Mouse (Mus musculus) limb, embryonic 12.5 days (tissue): Measurements from ENCODE around the gene Zfp488. TPM values are rescaled to one million over a fixed set of nuclear protein-coding genes. Genes with fewer than 3 reads are reported as not detected.

Experiments used
- ATAC-seq: fragments of 200-750 bp; cut with Nextera tagmentation; 2 replicates; pipeline ENCODE4 v1.8.0; 2017; ENCODE audit warnings: low read depth, moderate TSS enrichment; ENCODE audit not compliant: insufficient number of reproducible peaks, insufficient read depth, low FRiP score, low TSS enrichment
- H3K27ac ChIP-seq: fragments of 300-500 bp; sonication (generic); 2 replicates; pipeline ENCODE4 v1.5.1; 2016; ENCODE audit warnings: mild to moderate bottlenecking, moderate library complexity
- H3K27me3 ChIP-seq: fragments of 300-500 bp; sonication (generic); 2 replicates; pipeline ENCODE4 v1.6.1; 2016; ENCODE audit warnings: mild to moderate bottlenecking, moderate library complexity
- H3K36me3 ChIP-seq: fragments of 300-500 bp; sonication (generic); 2 replicates; pipeline ENCODE4 v1.6.1; 2016; ENCODE audit warnings: mild to moderate bottlenecking, moderate library complexity
- H3K4me1 ChIP-seq: fragments of 300-500 bp; sonication (generic); replicated peaks from 2 replicates; pipeline ENCODE4 v1.6.1; 2016
- H3K4me2 ChIP-seq: fragments of 300-500 bp; sonication (generic); 2 replicates; pipeline ENCODE4 v1.6.1; 2016; ENCODE audit warnings: mild to moderate bottlenecking, moderate library complexity
- H3K4me3 ChIP-seq: fragments of 300-500 bp; sonication (generic); replicated peaks from 2 replicates; pipeline ENCODE4 v1.5.1; 2016; ENCODE audit warnings: mild to moderate bottlenecking
- H3K9ac ChIP-seq: fragments of 300-500 bp; sonication (generic); replicated peaks from 2 replicates; pipeline ENCODE4 v1.6.1; 2016; ENCODE audit warnings: mild to moderate bottlenecking, moderate library complexity
- H3K9me3 ChIP-seq: fragments of 300-500 bp; sonication (generic); 2 replicates; pipeline ENCODE4 v1.6.1; 2016; ENCODE audit warnings: mild to moderate bottlenecking, moderate library complexity
- WGBS: fragments of 180-500 bp; shearing (Covaris S2); methylation state at CpG from one replicate; pipeline ENCODE4 v1.1.7; 2016; 5-methylcytosine and 5-hydroxymethylcytosine counted together
- polyA plus RNA-seq: library from polyadenylated mRNA; unstranded; fragments of >200 nt; fragmentation: Nextera tagmentation; extraction: Ambion mirVana; gene quantifications from 2 replicates; pipeline ENCODE4 v1.2.1, GENCODE M21; 2016

Zfp488 gene
- polyA plus RNA-seq, 1 experiment from 2014 or later = 0.18 TPM

DNA sequence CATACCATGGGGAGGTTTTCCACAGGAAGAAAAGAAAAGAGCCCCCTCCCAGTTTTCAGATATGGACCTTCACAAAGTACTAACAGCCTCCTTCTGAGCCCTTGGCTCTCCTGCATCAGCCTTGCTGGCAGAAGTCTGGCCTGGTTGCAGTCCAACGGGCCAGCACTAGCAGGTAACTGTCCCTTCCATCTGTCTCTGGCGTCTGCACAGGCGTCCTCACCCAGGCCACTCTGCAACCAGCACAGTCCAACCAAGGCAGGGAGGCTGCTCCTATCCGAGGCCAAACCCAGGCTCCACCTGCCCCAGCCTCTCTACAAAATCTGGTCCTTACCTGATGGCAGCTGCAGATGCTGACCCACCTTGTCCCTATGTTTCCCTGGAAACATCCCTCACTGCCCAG, 13.4 kb upstream of the Zfp488 start:
- H3K4me1 ChIP-seq = 0 out of 2 replicates have a peak, but pooled peaks cover under 1% of the 10 kb centered on the region
- no peak overlapping the region for H3K9ac ChIP-seq
- H3K4me3 ChIP-seq = no peak overlapping the region
- H3K36me3 ChIP-seq = no peaks in the 10 kb centered on the region
- no peak overlapping the region for H3K4me2 ChIP-seq
- no peaks in the 10 kb centered on the region for H3K9me3 ChIP-seq
- ATAC-seq = no peak
- H3K27ac ChIP-seq = no peak overlapping the region
- peaks cover 16% of the 10 kb centered on the region for H3K27me3 ChIP-seq
- WGBS = 71% methylated on average over 4 of the region's 4 CpGs

DNA sequence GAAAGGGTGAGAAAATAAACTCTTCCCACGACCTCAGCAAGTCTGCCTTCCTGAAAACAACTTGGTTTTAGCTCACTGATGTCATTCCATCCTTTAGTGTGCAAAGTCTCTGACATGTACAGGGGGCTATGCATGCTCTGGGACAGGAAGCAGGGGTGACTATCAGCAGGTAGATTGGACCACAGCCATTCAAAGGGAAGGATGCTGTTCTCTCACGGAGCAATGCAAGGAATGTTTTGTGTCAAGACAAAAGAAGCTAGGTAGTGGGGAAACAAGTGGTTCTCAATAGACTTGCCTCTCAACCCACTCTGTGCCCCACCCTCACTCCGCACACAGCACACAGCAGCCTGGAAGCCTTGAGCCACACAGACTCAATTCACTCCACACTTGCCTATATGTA, 10.6 kb upstream of the Zfp488 start:
- Histone ChIP-seq H3K4me2 (no peak overlapping the region), H3K4me1 (no peaks in the 10 kb centered on the region), H3K4me3 (no peak overlapping the region), H3K36me3 (no peaks in the 10 kb centered on the region), H3K9ac (no peak overlapping the region), H3K27ac (no peak overlapping the region), H3K27me3 (peaks cover 16% of the 10 kb centered on the region), H3K9me3 (no peaks in the 10 kb centered on the region)
- WGBS = 63% methylated on average over 3 of the region's 3 CpGs
- ATAC-seq = no peak

DNA sequence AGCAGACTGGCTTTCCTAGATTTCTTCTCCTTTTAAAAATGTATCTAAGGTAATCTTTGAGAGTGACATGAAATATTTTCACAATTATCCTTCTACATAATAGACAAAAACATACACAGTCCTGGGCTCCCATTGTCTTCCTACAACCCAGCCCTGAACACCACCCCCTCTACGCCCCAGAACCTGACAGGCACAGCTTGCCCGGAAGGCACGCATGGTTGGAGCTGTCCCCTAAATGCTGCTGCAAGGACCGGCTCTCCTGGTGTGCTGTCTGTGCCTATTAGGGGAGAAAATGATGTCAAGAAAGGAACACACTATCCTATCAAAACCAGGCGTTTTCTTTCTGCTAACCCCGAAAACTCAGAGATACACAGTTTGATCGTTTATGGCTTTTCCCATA, 816 bp downstream of the Zfp488 start:
- Histone ChIP-seq H3K9me3 (no peaks in the 10 kb centered on the region), H3K36me3 (no peaks in the 10 kb centered on the region), H3K27ac (no peak overlapping the region), H3K27me3 (peaks cover 40% of the 10 kb centered on the region), H3K4me1 (peaks cover 11% of the 10 kb centered on the region), H3K4me3 (no peak overlapping the region), H3K4me2 (peak overlapping the region; percentile 77), H3K9ac (no peak overlapping the region)
- no peak for ATAC-seq
- 14% methylated on average over 7 of the region's 7 CpGs for WGBS

DNA sequence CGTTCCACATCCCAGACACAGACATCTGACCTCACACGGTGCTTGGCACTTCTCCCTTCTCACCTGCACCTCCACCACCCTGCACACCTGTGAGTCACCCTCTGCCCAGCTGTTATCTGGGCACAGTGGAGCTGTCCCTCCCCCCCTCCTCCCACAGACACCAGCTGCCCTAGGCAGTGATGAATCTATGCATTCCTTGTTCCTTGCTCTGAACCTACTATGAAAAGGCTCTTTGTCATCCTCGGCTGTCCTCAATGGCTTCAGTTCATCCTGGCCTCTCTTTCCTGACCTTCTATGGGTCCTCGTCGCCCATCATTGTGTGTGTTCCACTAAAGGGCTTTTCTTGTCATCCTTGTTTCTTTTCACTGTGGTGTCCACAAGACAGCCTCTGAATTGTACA, 3.8 kb downstream of the Zfp488 start:
- Histone ChIP-seq H3K4me2 (no peak overlapping the region), H3K27me3 (peaks cover 44% of the 10 kb centered on the region)
- no peak for ATAC-seq

DNA sequence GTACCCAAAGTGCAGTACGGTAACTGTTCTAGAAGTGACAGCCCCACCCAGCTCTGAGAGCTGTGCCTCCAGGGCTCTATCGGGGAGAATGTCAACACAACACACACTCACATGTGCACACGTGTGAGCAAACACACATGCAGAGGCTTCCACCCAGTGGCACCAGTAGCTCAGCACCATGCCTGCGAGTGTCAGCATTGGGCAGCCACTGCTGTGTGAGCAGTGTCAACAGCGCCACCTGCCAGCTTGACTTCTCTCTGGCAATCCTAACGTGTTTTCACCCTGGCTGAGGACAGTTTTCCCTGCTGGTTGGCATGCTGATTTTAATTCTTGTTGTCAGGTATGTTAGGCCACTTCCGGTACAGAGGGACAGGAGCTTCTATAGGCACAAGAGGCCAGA, 5.9 kb downstream of the Zfp488 start:
- H3K9ac ChIP-seq = no peak overlapping the region
- ATAC-seq = no peak
- H3K9me3 ChIP-seq = no peaks in the 10 kb centered on the region
- peaks cover 23% of the 10 kb centered on the region for H3K27me3 ChIP-seq
- peaks cover under 1% of the 10 kb centered on the region; the same call in 1 of the 2 replicates for H3K4me1 ChIP-seq
- no peak overlapping the region for H3K27ac ChIP-seq
- H3K4me3 ChIP-seq = no peak overlapping the region
- no peaks in the 10 kb centered on the region for H3K36me3 ChIP-seq
- 47% methylated on average over 7 of the region's 7 CpGs for WGBS
- no peak overlapping the region for H3K4me2 ChIP-seq

More for the DNA sequence above, 3.8 kb downstream of the Zfp488 start:
- Histone ChIP-seq H3K4me1 (peaks cover 11% of the 10 kb centered on the region), H3K9me3 (no peaks in the 10 kb centered on the region), H3K36me3 (no peaks in the 10 kb centered on the region), H3K9ac (no peak overlapping the region), H3K4me3 (no peak overlapping the region), H3K27ac (no peak overlapping the region)
- WGBS = 80% methylated on average over 5 of the region's 5 CpGs

DNA sequence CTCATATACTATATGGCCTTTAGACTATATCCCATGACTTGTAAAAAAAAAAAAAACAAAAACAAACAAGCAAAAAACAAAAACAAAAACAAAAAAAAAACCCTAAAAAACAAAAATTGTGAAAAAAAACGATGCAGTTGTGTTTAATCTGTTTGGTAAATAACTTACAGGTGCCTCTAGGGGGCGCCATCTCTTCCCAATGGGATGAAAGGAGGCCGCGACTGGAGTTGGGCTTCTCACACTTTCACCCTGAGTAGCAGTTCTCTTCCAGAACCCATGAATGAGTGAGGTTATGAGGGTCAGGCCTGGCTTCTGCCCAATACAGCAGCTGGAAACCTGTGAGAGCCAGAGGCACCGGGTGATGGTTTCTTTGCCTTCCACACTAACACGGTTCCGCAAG, 12.9 kb downstream of the Zfp488 start:
- Histone ChIP-seq H3K27me3 (no peaks in the 10 kb centered on the region; the same call in 1 of the 2 replicates), H3K4me1 (no peaks in the 10 kb centered on the region), H3K4me2 (no peak overlapping the region), H3K4me3 (no peak overlapping the region), H3K27ac (no peak overlapping the region), H3K36me3 (no peaks in the 10 kb centered on the region), H3K9ac (no peak overlapping the region), H3K9me3 (no peaks in the 10 kb centered on the region)
- ATAC-seq = no peak
- WGBS = 63% methylated on average over 7 of the region's 7 CpGs

DNA sequence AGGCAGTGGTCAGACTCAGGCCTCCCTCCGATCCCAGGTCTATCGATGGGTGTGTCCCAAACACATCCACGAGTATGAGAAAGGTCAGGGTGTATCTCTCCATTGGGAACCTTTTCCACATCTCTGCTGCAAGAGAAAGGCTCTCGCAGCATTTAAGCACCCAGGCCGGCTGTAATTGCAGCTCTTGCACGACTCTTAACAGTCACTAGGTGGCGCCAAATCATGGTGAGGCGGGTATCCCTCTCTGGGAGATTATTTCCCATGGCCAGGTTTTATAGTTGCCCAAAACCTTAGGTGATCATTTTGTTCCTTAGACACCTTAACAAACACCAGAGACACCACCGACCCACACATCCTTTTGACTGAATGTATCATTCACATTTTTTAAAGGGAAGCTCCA, 19.2 kb downstream of the Zfp488 start:
- Histone ChIP-seq H3K36me3 (no peaks in the 10 kb centered on the region), H3K4me2 (no peak overlapping the region)

DNA sequence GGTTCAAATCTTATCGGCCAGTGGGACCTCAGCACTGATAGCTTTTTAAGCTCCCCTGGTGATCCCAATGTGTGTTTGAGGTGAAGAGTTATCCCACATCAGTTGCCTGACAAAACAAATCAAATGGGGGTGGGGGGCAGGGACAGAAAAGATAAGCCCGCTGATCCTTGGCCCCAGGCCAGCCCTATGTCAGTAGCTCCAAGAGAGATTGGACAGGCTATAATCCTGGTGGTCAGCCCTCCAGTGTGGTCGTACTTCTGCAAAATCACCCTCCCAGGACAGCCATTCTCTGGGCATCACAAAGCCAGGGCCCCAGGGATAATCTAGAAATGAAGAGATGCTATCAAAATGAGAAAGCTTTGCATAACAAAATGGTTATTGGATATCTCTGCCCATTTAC, 19.7 kb downstream of the Zfp488 start:
- Histone ChIP-seq H3K27ac (no peak overlapping the region), H3K36me3 (no peaks in the 10 kb centered on the region), H3K4me1 (no peaks in the 10 kb centered on the region), H3K4me2 (no peak overlapping the region), H3K9me3 (no peaks in the 10 kb centered on the region), H3K4me3 (no peak overlapping the region), H3K9ac (no peak overlapping the region), H3K27me3 (peaks cover 6% of the 10 kb centered on the region; the same call in 1 of the 2 replicates)
- 79% methylated on average over 3 of the region's 3 CpGs for WGBS
- ATAC-seq = no peak

More for the DNA sequence above, 19.2 kb downstream of the Zfp488 start:
- Histone ChIP-seq H3K9me3 (no peaks in the 10 kb centered on the region), H3K9ac (no peak overlapping the region), H3K4me3 (no peak overlapping the region), H3K27me3 (peaks cover 6% of the 10 kb centered on the region; the same call in 1 of the 2 replicates), H3K4me1 (no peaks in the 10 kb centered on the region), H3K27ac (no peak overlapping the region)
- ATAC-seq = no peak
- 12% methylated on average over 9 of the region's 9 CpGs for WGBS

DNA sequence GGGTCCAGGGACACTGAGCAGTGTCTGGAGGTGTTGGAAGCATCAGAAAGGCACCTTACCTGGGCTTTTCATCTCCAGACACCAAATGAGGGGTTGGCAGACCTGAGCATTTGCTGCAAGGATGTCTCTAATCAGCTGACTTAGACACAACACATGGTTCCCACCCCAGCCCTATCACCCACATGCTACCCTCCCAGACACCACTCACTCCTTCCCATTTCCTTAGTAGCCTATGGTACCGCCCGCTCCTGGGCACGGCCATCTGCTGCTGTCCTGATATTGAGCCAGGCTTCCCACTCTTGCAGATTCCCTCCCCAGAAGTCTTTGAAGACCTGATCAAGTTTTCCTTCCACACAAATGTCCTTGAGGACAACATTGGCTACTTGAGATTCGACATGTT, 20.4 kb downstream of the Zfp488 start:
- no peak for ATAC-seq
- H3K9me3 ChIP-seq = no peaks in the 10 kb centered on the region
- H3K4me1 ChIP-seq = no peaks in the 10 kb centered on the region
- H3K36me3 ChIP-seq = no peaks in the 10 kb centered on the region
- 86% methylated on average over 4 of the region's 4 CpGs for WGBS
- H3K27me3 ChIP-seq = peaks cover 6% of the 10 kb centered on the region; the same call in 1 of the 2 replicates
- no peak overlapping the region for H3K4me3 ChIP-seq
- no peak overlapping the region for H3K9ac ChIP-seq
- no peak overlapping the region for H3K27ac ChIP-seq
- no peak overlapping the region for H3K4me2 ChIP-seq

DNA sequence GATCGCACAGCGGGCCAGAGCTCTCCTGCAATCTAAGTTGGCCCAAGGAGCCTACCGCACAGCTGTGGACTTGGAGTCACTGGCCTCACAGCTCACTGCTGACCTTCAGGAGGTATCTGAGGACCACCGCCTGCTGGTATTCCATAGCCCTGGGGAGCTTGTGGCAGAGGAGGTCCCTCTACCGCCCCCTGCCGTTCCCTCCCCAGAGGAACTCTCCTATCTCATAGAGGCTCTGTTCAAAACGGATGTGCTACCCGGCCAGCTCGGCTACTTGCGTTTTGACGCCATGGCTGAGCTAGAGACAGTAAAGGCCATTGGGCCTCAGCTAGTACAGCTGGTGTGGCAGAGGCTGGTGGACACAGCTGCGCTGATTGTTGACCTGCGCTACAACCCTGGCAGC, 22.5 kb downstream of the Zfp488 start:
- Histone ChIP-seq H3K27ac (no peak overlapping the region), H3K4me1 (no peaks in the 10 kb centered on the region), H3K4me2 (no peak overlapping the region), H3K4me3 (no peak overlapping the region), H3K9ac (no peak overlapping the region), H3K36me3 (no peaks in the 10 kb centered on the region), H3K9me3 (no peaks in the 10 kb centered on the region), H3K27me3 (0 out of 2 replicates have a peak, but pooled peaks cover 6% of the 10 kb centered on the region)
- WGBS = 74% methylated on average over 13 of the region's 13 CpGs
- ATAC-seq = no peak

DNA sequence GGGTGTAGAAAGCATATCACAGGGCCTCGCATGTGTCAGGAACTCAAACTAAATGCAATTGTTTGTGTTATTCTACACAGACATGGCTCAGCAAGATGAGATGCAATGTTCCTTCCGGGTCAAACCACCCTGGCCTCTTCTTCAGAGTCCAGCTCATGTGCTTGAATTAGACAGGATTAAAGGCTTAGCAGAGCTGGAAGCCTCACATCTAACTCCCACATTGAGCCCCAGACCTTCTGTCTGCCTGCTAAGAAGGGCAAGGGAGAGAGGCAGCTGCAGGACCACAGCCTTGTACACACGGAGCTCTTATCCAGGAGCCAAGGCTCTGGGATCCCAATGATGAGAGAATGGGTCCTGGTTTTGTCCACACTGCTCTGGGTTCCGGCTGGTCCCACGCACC, 24.8 kb downstream of the Zfp488 start, which contains the start of gene Rbp3:
Gene Rbp3, plus strand, starts transcription at position 243 of the 400 bp plus-strand sequence.
- Histone ChIP-seq H3K4me2 (no peak within 1 kb of the TSS), H3K4me1 (no peaks in the 10 kb centered on the region), H3K27ac (no peak within 1 kb of the TSS), H3K9ac (no peak within 1 kb of the TSS), H3K4me3 (no peak within 1 kb of the TSS), H3K27me3 (0 out of 2 replicates have a peak, but pooled peaks cover 4% of the 10 kb centered on the region), H3K36me3 (no peaks in the 10 kb centered on the region), H3K9me3 (no peaks in the 10 kb centered on the region)
- no peak for ATAC-seq
- WGBS = 85% methylated on average over 5 of the region's 5 CpGs

DNA sequence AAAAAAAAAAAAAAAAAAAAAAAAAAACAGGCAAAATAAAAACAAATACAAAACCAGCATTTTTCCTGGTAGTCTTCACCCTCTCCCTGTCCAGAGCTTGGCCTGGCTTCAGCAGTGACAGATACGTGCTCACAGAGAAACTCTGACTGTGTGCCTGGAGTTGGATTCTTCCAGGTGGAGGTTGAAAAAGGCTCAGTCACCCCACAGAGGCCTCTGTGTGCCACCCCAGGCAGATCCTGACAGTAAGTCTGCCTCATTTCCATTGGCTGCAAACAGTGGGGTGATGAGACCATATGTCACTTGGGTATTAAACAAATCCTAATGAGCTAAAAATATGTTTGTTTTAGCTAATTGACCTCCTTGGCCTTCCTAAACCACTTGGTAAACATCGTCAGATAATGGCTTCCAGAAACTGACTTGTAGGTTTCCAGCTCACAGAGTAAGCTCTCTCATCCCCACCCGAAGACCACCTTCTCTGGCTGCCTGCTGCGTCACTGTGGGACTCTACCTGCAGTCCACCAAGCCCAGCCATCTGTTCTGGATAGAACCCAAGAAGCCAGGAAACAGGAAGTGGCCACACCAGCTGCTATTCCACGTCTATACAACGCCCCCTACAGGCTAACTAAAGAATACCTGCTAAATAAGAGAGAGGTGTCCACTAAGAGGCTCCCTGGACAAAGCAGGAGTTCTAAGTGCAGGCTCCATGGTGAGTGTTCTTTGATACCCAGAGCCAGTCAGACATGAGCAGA, 26.2 kb downstream of the Zfp488 start:
- H3K4me3 ChIP-seq = no peak overlapping the region
- 49% methylated on average over 6 of the region's 6 CpGs for WGBS
- no peak overlapping the region for H3K4me2 ChIP-seq
- H3K9ac ChIP-seq = no peak overlapping the region
- no peaks in the 10 kb centered on the region for H3K27me3 ChIP-seq
- H3K36me3 ChIP-seq = no peaks in the 10 kb centered on the region
- no peaks in the 10 kb centered on the region for H3K4me1 ChIP-seq
- H3K9me3 ChIP-seq = no peaks in the 10 kb centered on the region
- H3K27ac ChIP-seq = no peak overlapping the region
- ATAC-seq = no peak
